Mouse (Mus musculus) G1E (cell line): Measurements from ENCODE around the gene Dnajc28.

Experiments used
- CTCF ChIP-seq: IDR thresholded peaks from 2 replicates; pipeline ENCODE4 v1.5.1; 2012; ENCODE audit warnings: low read depth, low read length, inconsistent platforms, mixed read lengths
- GATA1 ChIP-seq: IDR thresholded peaks from 2 replicates; pipeline ENCODE4 v1.6.1; 2012; ENCODE audit warnings: borderline replicate concordance, low read length, inconsistent platforms, mixed read lengths
- TAL1 ChIP-seq: conservative IDR thresholded peaks from 2 replicates; pipeline ENCODE4 v1.6.1; 2012; ENCODE audit warnings: low read depth, low read length, inconsistent platforms, mixed read lengths

DNA sequence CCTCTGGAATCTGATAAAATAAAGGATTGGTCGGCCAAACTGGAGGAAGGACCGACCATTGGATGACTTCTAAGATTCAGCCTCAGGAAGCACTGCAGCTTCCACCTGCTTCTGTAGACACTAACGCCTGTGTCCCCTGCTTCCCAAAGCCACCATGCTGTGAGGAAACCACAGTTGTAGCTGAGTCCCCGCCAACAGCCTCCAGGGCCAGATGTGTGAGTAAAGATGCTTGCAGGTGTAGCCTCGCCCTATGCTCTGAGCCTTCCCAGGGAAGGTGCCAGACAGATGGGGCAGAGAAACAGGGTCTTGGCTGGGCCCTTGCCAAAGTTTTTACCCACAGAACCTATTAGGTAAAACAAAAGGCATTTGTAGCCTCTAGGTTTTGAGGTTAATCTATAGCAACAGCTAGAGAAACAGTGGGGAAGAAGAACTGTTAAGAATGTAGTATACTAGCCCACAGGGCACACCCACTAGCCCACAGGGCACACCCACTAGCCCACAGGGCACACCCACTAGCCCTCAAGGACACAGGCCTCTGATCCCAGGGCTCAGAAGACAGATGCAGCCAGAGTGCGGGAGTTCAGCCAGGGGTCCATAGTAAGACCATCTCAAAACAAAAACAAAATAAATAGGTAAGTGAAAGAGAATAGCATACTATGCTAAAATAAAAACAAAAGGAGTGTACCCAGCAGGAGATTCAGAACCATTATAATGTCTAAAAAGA lies 30.9 kb downstream of the Dnajc28 start:
- TF ChIP-seq TAL1 (no peak), CTCF (no peak), GATA1 (no peak)
